Mouse (Mus musculus): ENCODE measurements around the gene B3gnt9.

Gene B3gnt9

GRCm38 (mm10) chr8:105282239-105282638 lies 27.3 kb upstream of the B3gnt9 start:
- no peak for DNase-seq (ENCODE audit: low spot score in 2 of 2)

- no peak for DNase-seq (ENCODE audit: low spot score in 2 of 2)
Measured at GRCm38 (mm10) chr8:105281821-105282220, 26.9 kb upstream of the B3gnt9 start.

GRCm38 (mm10) chr8:105280567-105280966 lies 25.6 kb upstream of the B3gnt9 start:
- DNase-seq (ENCODE audit: low spot score in 2 of 2) = no peak

GRCm38 (mm10) chr8:105278911-105279334 lies 24.0 kb upstream of the B3gnt9 start:
- no peak for DNase-seq (ENCODE audit: low spot score in 2 of 2)

GRCm38 (mm10) chr8:105276292-105277120 lies 21.6 kb upstream of the B3gnt9 start:
- DNase-seq (ENCODE audit: low spot score in 2 of 2) = no peak

- no peak for DNase-seq (ENCODE audit: low spot score in 2 of 2)
Measured at GRCm38 (mm10) chr8:105275840-105276239, 20.9 kb upstream of the B3gnt9 start, which contains the start of gene Nol3. TSS of gene Nol3 (plus strand) at chr8:105276140.

GRCm38 (mm10) chr8:105275387-105275786 lies 20.4 kb upstream of the B3gnt9 start:
- DNase-seq (ENCODE audit: low spot score in 2 of 2) = no peak

GRCm38 (mm10) chr8:105270916-105271186 lies 15.9 kb upstream of the B3gnt9 start:
- no peak for DNase-seq (ENCODE audit: low spot score in 2 of 2)

- peak; percentile 48 to 55 for DNase-seq (ENCODE audit: low spot score in 2 of 2)
Measured at GRCm38 (mm10) chr8:105270101-105270915, 15.4 kb upstream of the B3gnt9 start.

GRCm38 (mm10) chr8:105269461-105269947 lies 14.6 kb upstream of the B3gnt9 start, which contains the start of gene Hsf4:
TSS of gene Hsf4 (plus strand) at chr8:105269801.
- peak; percentile 37 to 49 for DNase-seq (ENCODE audit: low spot score in 2 of 2)

- DNase-seq (ENCODE audit: low spot score in 2 of 2) = no peak
Measured at GRCm38 (mm10) chr8:105269075-105269458, 14.1 kb upstream of the B3gnt9 start.

GRCm38 (mm10) chr8:105268342-105269074 lies 13.6 kb upstream of the B3gnt9 start:
- no peak for DNase-seq (ENCODE audit: low spot score in 2 of 2)

GRCm38 (mm10) chr8:105266775-105267174 lies 11.8 kb upstream of the B3gnt9 start:
- DNase-seq (ENCODE audit: low spot score in 2 of 2) = peak in 1 of 2 experiments; percentile 53

- peak; percentile 74 to 77 for DNase-seq (ENCODE audit: low spot score in 2 of 2)
Measured at GRCm38 (mm10) chr8:105265128-105265527, 10.2 kb upstream of the B3gnt9 start.

GRCm38 (mm10) chr8:105264024-105264982 lies 9.3 kb upstream of the B3gnt9 start, which contains the start of the genes Tradd and Fbxl8:
TSS of gene Tradd (minus strand) at chr8:105264609.
TSS of gene Fbxl8 (plus strand) at chr8:105264648.
- DNase-seq (ENCODE audit: low spot score in 2 of 2) = peak; percentile 61 to 65

GRCm38 (mm10) chr8:105263244-105263912 lies 8.4 kb upstream of the B3gnt9 start:
- no peak for DNase-seq (ENCODE audit: low spot score in 2 of 2)

- no peak for DNase-seq (ENCODE audit: low spot score in 2 of 2)
Measured at GRCm38 (mm10) chr8:105261326-105261980, 6.5 kb upstream of the B3gnt9 start.

- DNase-seq (ENCODE audit: low spot score in 2 of 2) = no peak
Measured at GRCm38 (mm10) chr8:105260371-105261099, 5.6 kb upstream of the B3gnt9 start.
